Mouse (Mus musculus) heart, adult 2 months (tissue): ENCODE measurements around the gene Ubxn2a. TPM values are rescaled to one million over a fixed set of nuclear protein-coding genes. Genes with fewer than 3 reads are reported as not detected.

Source experiments
- DNase-seq, 2 experiments: peaks; one replicate each; pipeline ENCODE4 v3.0.0; 2021
- H3K27ac ChIP-seq: fragments of 200-600 bp; 2 replicates; pipeline ENCODE4 v1.8.1; 2022
- H3K27me3 ChIP-seq: fragments of 200-500 bp; 2 replicates; pipeline ENCODE4 v1.6.1; 2012; ENCODE audit warnings: mild to moderate bottlenecking, low read length, inconsistent platforms, mixed read lengths; ENCODE audit not compliant: control insufficient read depth, insufficient read depth
- H3K36me3 ChIP-seq: fragments of 200-500 bp; 2 replicates; pipeline ENCODE4 v1.6.1; 2012; ENCODE audit warnings: low read length, inconsistent platforms; ENCODE audit not compliant: control insufficient read depth, insufficient read depth
- H3K4me1 ChIP-seq: fragments of 200-500 bp; 2 replicates; pipeline ENCODE4 v1.6.1; 2011; ENCODE audit warnings: low read length; ENCODE audit not compliant: control insufficient read depth, insufficient read depth
- H3K4me3 ChIP-seq: fragments of 200-600 bp; 2 replicates; pipeline ENCODE4 v1.8.1; 2022
- H3K79me2 ChIP-seq: fragments of 200-500 bp; replicated peaks from 2 replicates; pipeline ENCODE4 v1.6.1; 2012; ENCODE audit warnings: mild to moderate bottlenecking, inconsistent platforms, low read length, moderate library complexity, mixed read lengths; ENCODE audit not compliant: control insufficient read depth, insufficient read depth
- H3K9ac ChIP-seq: fragments of 200-500 bp; 2 replicates; pipeline ENCODE4 v1.6.1; 2012; ENCODE audit warnings: low read depth, mild to moderate bottlenecking, control low read depth, inconsistent platforms, low read length, mixed read lengths
- CTCF ChIP-seq: fragments of 200-600 bp; IDR thresholded peaks from 2 replicates; pipeline ENCODE4 v1.8.1; 2022; ENCODE audit warnings: antibody characterized with exemption, mild to moderate bottlenecking, moderate library complexity
- EP300 ChIP-seq: fragments of 200-500 bp; IDR thresholded peaks from 2 replicates; pipeline ENCODE4 v1.6.1; 2011; ENCODE audit warnings: low read depth, low read length, control low read depth; ENCODE audit not compliant: insufficient read depth
- POLR2A ChIP-seq: fragments of 200-500 bp; IDR thresholded peaks from 2 replicates; pipeline ENCODE4 v1.6.1; 2011; ENCODE audit warnings: mild to moderate bottlenecking, low read depth, low read length, control low read depth; ENCODE audit not compliant: insufficient read depth
- WGBS: fragments of 180-500 bp; shearing (Covaris S2); methylation state at CpG from one replicate; pipeline ENCODE4 v1.1.7; 2018; 5-methylcytosine and 5-hydroxymethylcytosine counted together
- intact Hi-C: fragments of 180-260 bp; cut with DNase I; formaldehyde crosslinking; loops from one replicate; pipeline ENCODE4 v1.15.1; 2025
- polyA plus RNA-seq: library from polyadenylated mRNA; depleted of rRNA; stranded (reverse); fragments of >200 nt; gene quantifications from 2 replicates; pipeline ENCODE4 v1.2.3, GENCODE M21; 2012
- total RNA-seq, 2 experiments: library from RNA; stranded (reverse); gene quantifications; 2 replicates each; pipeline ENCODE4 v1.2.3; 2021

Ubxn2a gene
- total and polyA plus RNA-seq, 3 experiments = 11.2 to 76.0 (median 72.1) TPM

DNA sequence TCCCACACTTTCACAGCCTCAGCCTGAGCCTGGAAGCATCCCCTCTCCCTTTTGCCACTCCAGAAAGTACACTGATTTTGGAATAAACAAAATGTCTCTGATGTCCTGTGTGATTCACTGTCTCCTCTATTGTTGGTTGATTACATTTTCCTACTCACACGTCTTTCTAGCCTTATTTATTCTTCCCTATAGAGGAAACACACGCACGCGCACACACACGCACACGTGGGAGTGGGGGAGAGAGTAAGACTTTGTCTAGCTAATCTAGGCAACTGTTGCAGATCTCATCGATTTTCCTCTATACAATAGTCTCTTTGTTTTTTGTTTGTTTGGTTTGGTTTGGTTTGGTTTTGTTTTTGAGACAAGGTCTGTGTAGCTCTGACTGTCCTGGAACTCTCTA lies 886 bp upstream of the Ubxn2a start:
- WGBS = 80% methylated on average over 7 of the region's 7 CpGs
- no peak overlapping the region for H3K4me3 ChIP-seq
- intact Hi-C loops = loop anchor here (5.0 kb wide), 1 partner anchor 1336 kb away; the partner anchor contains the start of gene Dtnb

DNA sequence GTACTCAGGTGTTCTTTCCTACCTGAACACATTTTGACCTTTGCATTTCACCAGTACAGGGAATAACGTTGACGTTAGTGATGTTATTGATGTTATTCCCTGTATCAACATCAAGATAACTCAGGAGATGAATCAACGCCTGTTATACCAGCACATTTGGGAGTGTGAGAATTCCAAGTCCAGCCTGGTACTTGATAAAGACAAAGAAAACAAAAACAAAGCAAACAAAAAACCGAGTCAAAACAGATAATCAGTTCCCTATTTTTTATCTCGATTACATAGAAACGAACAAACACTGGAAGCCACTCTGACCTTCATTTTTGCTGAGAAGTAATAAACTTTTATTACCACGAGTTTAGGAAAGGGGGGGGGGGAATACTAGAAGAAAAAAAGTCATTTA lies 1.0 kb downstream of the Ubxn2a start:
- no peak for DNase-seq
- WGBS = 33% methylated on average over 7 of the region's 7 CpGs
- H3K27ac ChIP-seq = peak overlapping the region; percentile 99

More for the DNA sequence above, 886 bp upstream of the Ubxn2a start:
- H3K4me1 ChIP-seq = no peaks in the 10 kb centered on the region
- no peak overlapping the region for H3K9ac ChIP-seq
- H3K27ac ChIP-seq = no peak overlapping the region
- TF ChIP-seq EP300 (no peak), POLR2A (no peak), CTCF (no peak)
- H3K27me3 ChIP-seq = no peaks in the 10 kb centered on the region
- no peak for DNase-seq
- H3K79me2 ChIP-seq = peaks cover 3% of the 10 kb centered on the region; the same call in 1 of the 2 replicates
- H3K36me3 ChIP-seq = peaks cover 2% of the 10 kb centered on the region

DNA sequence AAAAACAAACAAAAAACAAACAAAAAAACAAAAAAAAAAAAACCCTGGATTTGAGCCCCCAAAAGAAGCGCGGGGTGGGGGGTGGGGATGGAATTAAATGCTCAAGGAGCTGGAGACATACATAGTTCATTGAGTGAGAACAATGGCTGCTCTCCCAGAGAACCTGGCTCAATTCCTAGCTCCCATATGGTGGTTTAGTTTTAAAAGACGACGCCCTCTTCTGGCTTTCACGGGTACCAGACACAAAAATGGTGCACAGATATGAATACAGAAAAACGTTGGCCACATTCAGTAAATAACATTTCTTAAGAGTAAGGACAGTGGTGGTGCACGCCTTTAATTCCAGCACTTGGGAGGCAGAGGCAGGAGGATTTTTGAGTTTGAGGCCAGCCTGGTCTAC lies 1.6 kb downstream of the Ubxn2a start:
- DNase-seq = no peak
- 0 out of 2 replicates have a peak, but pooled peaks have one; percentile 7 for TF ChIP-seq CTCF
- no peak for TF ChIP-seq EP300
- intact Hi-C loops = loop anchor here (2.0 to 5.0 kb wide), 2 partner anchors 63 to 1334 kb away; partner anchors contain the start of genes Dtnb and Wdcp
- Histone ChIP-seq H3K27ac (no peak overlapping the region), H3K36me3 (peaks cover 5% of the 10 kb centered on the region), H3K27me3 (no peaks in the 10 kb centered on the region), H3K4me3 (no peak overlapping the region), H3K9ac (no peak overlapping the region), H3K4me1 (no peaks in the 10 kb centered on the region), H3K79me2 (peaks cover 6% of the 10 kb centered on the region; the same call in 1 of the 2 replicates)
- 71% methylated on average over 7 of the region's 7 CpGs for WGBS

More for the DNA sequence above, 1.0 kb downstream of the Ubxn2a start:
- H3K9ac ChIP-seq = peak overlapping the region; percentile 84
- H3K4me3 ChIP-seq = peak overlapping the region; percentile 88
- H3K36me3 ChIP-seq = peaks cover 2% of the 10 kb centered on the region
- H3K4me1 ChIP-seq = no peaks in the 10 kb centered on the region
- TF ChIP-seq EP300 = no peak
- no peak for TF ChIP-seq POLR2A
- no peak for TF ChIP-seq CTCF
- H3K27me3 ChIP-seq = no peaks in the 10 kb centered on the region
- H3K79me2 ChIP-seq = peaks cover 6% of the 10 kb centered on the region; the same call in 1 of the 2 replicates
- intact Hi-C loops = loop anchor here (2.0 to 5.0 kb wide), 2 partner anchors 64 to 1334 kb away; partner anchors contain the start of genes Dtnb and Wdcp

DNA sequence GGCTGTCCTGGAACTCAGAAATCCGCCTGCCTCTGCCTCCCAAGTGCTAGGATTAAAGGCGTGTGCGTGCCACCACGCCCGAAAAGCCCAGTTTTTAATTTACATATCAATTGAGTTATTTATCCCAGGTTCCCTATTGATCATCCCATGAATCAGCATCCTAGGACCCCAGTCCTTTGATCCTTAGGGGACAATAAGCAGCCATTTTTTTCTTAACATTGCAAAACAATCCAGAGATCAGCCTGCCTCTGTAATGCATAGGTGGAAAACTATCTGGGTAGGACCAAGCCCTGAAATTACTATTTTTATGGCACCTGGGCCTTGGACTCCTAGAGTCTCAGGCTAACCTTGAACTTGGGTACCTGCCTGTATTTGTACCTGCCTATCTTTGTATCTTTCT lies 9.5 kb downstream of the Ubxn2a start:
- peaks cover 4% of the 10 kb centered on the region; the same call in 1 of the 2 replicates for H3K79me2 ChIP-seq
- DNase-seq = no peak
- TF ChIP-seq EP300 (no peak), CTCF (no peak), POLR2A (no peak)
- no peaks in the 10 kb centered on the region for H3K27me3 ChIP-seq
- peaks cover 5% of the 10 kb centered on the region; the same call in 1 of the 2 replicates for H3K36me3 ChIP-seq
- intact Hi-C loops = no loop called here
- WGBS = 95% methylated on average over 5 of the region's 5 CpGs
- no peak overlapping the region for H3K9ac ChIP-seq
- no peak overlapping the region for H3K4me3 ChIP-seq
- H3K27ac ChIP-seq = no peak overlapping the region
- no peaks in the 10 kb centered on the region for H3K4me1 ChIP-seq

DNA sequence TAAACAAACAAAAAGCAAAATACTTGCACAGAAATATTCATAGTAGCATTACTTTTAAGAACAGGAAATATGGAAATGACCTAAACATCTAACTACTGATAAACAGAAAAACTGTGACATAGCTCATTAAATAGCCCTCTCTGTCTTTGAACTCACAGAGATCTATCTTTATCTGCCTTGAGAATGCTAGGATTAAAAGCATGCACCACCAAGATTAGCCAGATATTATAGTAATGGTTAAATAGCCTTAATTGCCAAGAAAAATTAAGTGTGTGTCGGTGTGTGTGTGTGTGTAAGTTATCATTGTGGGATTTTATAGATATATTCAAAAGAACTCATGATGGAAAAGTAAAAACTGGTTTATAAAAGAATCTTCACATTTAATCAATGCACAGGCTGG lies 17.6 kb downstream of the Ubxn2a start:
- H3K36me3 ChIP-seq = no peaks in the 10 kb centered on the region
- 92% methylated on average over 1 of the region's 1 CpGs for WGBS
- no peak overlapping the region for H3K27ac ChIP-seq
- H3K27me3 ChIP-seq = no peaks in the 10 kb centered on the region
- no peaks in the 10 kb centered on the region for H3K79me2 ChIP-seq
- no peak overlapping the region for H3K9ac ChIP-seq
- DNase-seq = no peak
- no peak for TF ChIP-seq POLR2A
- TF ChIP-seq CTCF = no peak
- no peak for TF ChIP-seq EP300
- no peaks in the 10 kb centered on the region; the same call in 1 of the 2 replicates for H3K4me1 ChIP-seq
- intact Hi-C loops = no loop called here
- H3K4me3 ChIP-seq = no peak overlapping the region

DNA sequence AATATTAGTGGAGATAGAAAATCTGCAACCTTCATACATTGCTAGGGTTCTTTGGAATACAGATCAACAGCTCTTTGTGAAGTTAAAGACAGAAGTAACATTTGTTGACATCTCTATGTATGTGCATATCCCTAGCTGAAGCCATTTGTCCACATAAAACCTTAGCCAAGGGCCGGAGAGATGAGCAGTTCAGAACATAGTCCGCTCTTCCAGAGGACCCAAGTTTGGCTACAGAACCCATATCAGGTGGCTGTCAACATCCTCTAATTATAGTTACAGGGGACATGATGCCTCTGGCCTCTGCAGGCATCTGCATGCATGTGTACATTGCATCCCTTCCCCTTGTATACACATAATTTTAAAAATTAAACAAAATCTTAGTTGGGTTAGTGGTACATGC lies 18.3 kb downstream of the Ubxn2a start:
- H3K9ac ChIP-seq = no peak overlapping the region
- DNase-seq = no peak
- no peaks in the 10 kb centered on the region for H3K79me2 ChIP-seq
- no peak overlapping the region for H3K4me3 ChIP-seq
- H3K4me1 ChIP-seq = no peaks in the 10 kb centered on the region; the same call in 1 of the 2 replicates
- no peak for TF ChIP-seq EP300
- TF ChIP-seq CTCF = no peak
- TF ChIP-seq POLR2A = no peak
- H3K36me3 ChIP-seq = no peaks in the 10 kb centered on the region
- intact Hi-C loops = no loop called here
- H3K27me3 ChIP-seq = no peaks in the 10 kb centered on the region
- no peak overlapping the region for H3K27ac ChIP-seq
- 72% methylated on average over 2 of the region's 2 CpGs for WGBS
